Mouse (Mus musculus) liver, postnatal 0 days (tissue): ENCODE measurements around the gene Fkbp11. TPM values are rescaled to one million over a fixed set of nuclear protein-coding genes. Genes with fewer than 3 reads are reported as not detected.
A peak's percentile ranks its signal among the peaks of the same experiment; 100 is the strongest.

Experiments
- ATAC-seq: fragments of 200-750 bp; cut with Nextera tagmentation; 2 replicates; pipeline ENCODE4 v1.8.0; 2017; ENCODE audit warnings: mild to moderate bottlenecking, moderate library complexity
- DNase-seq: peaks from one replicate; pipeline ENCODE4 v3.0.0-alpha.2; 2016
- H3K27ac ChIP-seq: fragments of 300-500 bp; sonication (generic); 2 replicates; pipeline ENCODE4 v1.5.1; 2014; ENCODE audit warnings: antibody characterized with exemption, moderate library complexity, mild to moderate bottlenecking, low read depth
- H3K27me3 ChIP-seq: fragments of 300-500 bp; sonication (generic); 2 replicates; pipeline ENCODE4 v1.6.1; 2014; ENCODE audit warnings: low read length, control low read depth, mixed read lengths; ENCODE audit not compliant: insufficient read depth
- H3K36me3 ChIP-seq: fragments of 300-500 bp; sonication (generic); replicated peaks from 2 replicates; pipeline ENCODE4 v1.6.1; 2014; ENCODE audit warnings: mild to moderate bottlenecking, control low read depth, low read length, moderate library complexity, mixed read lengths; ENCODE audit not compliant: insufficient read depth
- H3K4me1 ChIP-seq: fragments of 300-500 bp; sonication (generic); 2 replicates; pipeline ENCODE4 v1.6.1; 2014; ENCODE audit warnings: antibody characterized with exemption, mild to moderate bottlenecking, control low read depth; ENCODE audit not compliant: insufficient read depth
- H3K4me2 ChIP-seq: fragments of 300-500 bp; sonication (generic); 2 replicates; pipeline ENCODE4 v1.6.1; 2014; ENCODE audit warnings: low read depth, mild to moderate bottlenecking, low read length, moderate library complexity, mixed read lengths
- H3K4me3 ChIP-seq: fragments of 300-500 bp; sonication (generic); 2 replicates; pipeline ENCODE4 v1.5.1; 2014; ENCODE audit warnings: low read depth, low read length
- H3K9ac ChIP-seq: fragments of 300-500 bp; sonication (generic); replicated peaks from 2 replicates; pipeline ENCODE4 v1.6.1; 2014; ENCODE audit warnings: mild to moderate bottlenecking, moderate library complexity
- H3K9me3 ChIP-seq: fragments of 300-500 bp; sonication (generic); 2 replicates; pipeline ENCODE4 v1.6.1; 2016; ENCODE audit warnings: mild to moderate bottlenecking, control low read depth, low read length, mixed read lengths
- CTCF ChIP-seq: sonication (generic); IDR thresholded peaks from 2 replicates; pipeline ENCODE4 v1.5.1; 2016; ENCODE audit warnings: antibody characterized with exemption, low read depth
- EP300 ChIP-seq: IDR thresholded peaks from 2 replicates; pipeline ENCODE4 v1.6.1; 2016; ENCODE audit warnings: antibody characterized with exemption, low read depth, mild to moderate bottlenecking
- WGBS: fragments of 180-500 bp; shearing (Covaris S2); extraction: QIAGEN DNeasy Blood & Tissue Kit; methylation state at CpG from one replicate; pipeline ENCODE4 v1.1.7; 2014; ENCODE audit not compliant: insufficient replicate concordance; 5-methylcytosine and 5-hydroxymethylcytosine counted together
- polyA plus RNA-seq: library from polyadenylated mRNA; unstranded; fragments of >200 nt; fragmentation: Nextera tagmentation; extraction: Ambion mirVana; gene quantifications from 2 replicates; pipeline ENCODE4 v1.2.1, GENCODE M21; 2015

The Fkbp11 gene
- polyA plus RNA-seq, 1 experiment from 2014 or later, result 58.5 TPM

- DNase-seq, result no peak
- no peaks in the 10 kb centered on the region for H3K27me3 ChIP-seq
- no peaks in the 10 kb centered on the region for H3K9me3 ChIP-seq
- WGBS, result 79% methylated on average over 8 of the region's 8 CpGs
- H3K4me1 ChIP-seq, result peaks cover 7% of the 10 kb centered on the region; the same call in 1 of the 2 replicates
- no peak overlapping the region for H3K27ac ChIP-seq
- no peak for TF ChIP-seq CTCF
- TF ChIP-seq EP300, result no peak
- ATAC-seq, result no peak
- H3K4me3 ChIP-seq, result no peak overlapping the region
- H3K9ac ChIP-seq, result no peak overlapping the region
- peaks cover 27% of the 10 kb centered on the region for H3K36me3 ChIP-seq
- no peak overlapping the region for H3K4me2 ChIP-seq
Observed at GRCm38 (mm10) chr15:98742766-98743428, 14.9 kb upstream of the Fkbp11 start.

- H3K9ac ChIP-seq, result no peak overlapping the region
- DNase-seq (no peak), ATAC-seq (no peak)
- H3K36me3 ChIP-seq, result peaks cover 27% of the 10 kb centered on the region
- H3K9me3 ChIP-seq, result no peaks in the 10 kb centered on the region
- H3K4me1 ChIP-seq, result no peaks in the 10 kb centered on the region
- no peak overlapping the region for H3K4me2 ChIP-seq
- no peak overlapping the region for H3K27ac ChIP-seq
- WGBS, result 78% methylated on average over 8 of the region's 8 CpGs
- TF ChIP-seq EP300, result no peak
- no peak for TF ChIP-seq CTCF
- H3K27me3 ChIP-seq, result no peaks in the 10 kb centered on the region
- no peak overlapping the region for H3K4me3 ChIP-seq
Observed at GRCm38 (mm10) chr15:98740219-98740618, 12.2 kb upstream of the Fkbp11 start.

- no peaks in the 10 kb centered on the region for H3K9me3 ChIP-seq
- no peak for TF ChIP-seq EP300
- TF ChIP-seq CTCF, result peak; percentile 52
- peaks cover 27% of the 10 kb centered on the region for H3K36me3 ChIP-seq
- no peak overlapping the region for H3K9ac ChIP-seq
- no peak overlapping the region for H3K4me3 ChIP-seq
- 46% methylated on average over 4 of the region's 4 CpGs for WGBS
- no peaks in the 10 kb centered on the region for H3K27me3 ChIP-seq
- H3K27ac ChIP-seq, result no peak overlapping the region
- H3K4me1 ChIP-seq, result 0 out of 2 replicates have a peak, but pooled peaks cover 2% of the 10 kb centered on the region
- DNase-seq, result no peak
- no peak overlapping the region for H3K4me2 ChIP-seq
- ATAC-seq, result no peak
Observed at GRCm38 (mm10) chr15:98738796-98739195, 10.8 kb upstream of the Fkbp11 start.

- ATAC-seq (peak; percentile 67), DNase-seq (peak; percentile 38)
- Histone ChIP-seq H3K4me1 (peaks cover 7% of the 10 kb centered on the region; the same call in 1 of the 2 replicates), H3K27me3 (no peaks in the 10 kb centered on the region), H3K9ac (no peak overlapping the region), H3K9me3 (no peaks in the 10 kb centered on the region), H3K4me2 (no peak overlapping the region), H3K4me3 (no peak overlapping the region), H3K36me3 (peaks cover 27% of the 10 kb centered on the region), H3K27ac (no peak overlapping the region)
- peak; percentile 67 for TF ChIP-seq CTCF
- TF ChIP-seq EP300, result no peak
Observed at GRCm38 (mm10) chr15:98737881-98738280, 9.9 kb upstream of the Fkbp11 start.

- no peak overlapping the region for H3K4me2 ChIP-seq
- no peaks in the 10 kb centered on the region for H3K27me3 ChIP-seq
- no peak for DNase-seq
- TF ChIP-seq CTCF (no peak), EP300 (no peak)
- H3K9me3 ChIP-seq, result no peaks in the 10 kb centered on the region
- 83% methylated on average over 10 of the region's 10 CpGs for WGBS
- H3K27ac ChIP-seq, result no peak overlapping the region
- peaks cover 12% of the 10 kb centered on the region for H3K4me1 ChIP-seq
- no peak overlapping the region for H3K4me3 ChIP-seq
- peaks cover 24% of the 10 kb centered on the region for H3K36me3 ChIP-seq
- H3K9ac ChIP-seq, result no peak overlapping the region
- no peak for ATAC-seq
Observed at GRCm38 (mm10) chr15:98736521-98736920, 8.5 kb upstream of the Fkbp11 start.

- no peak overlapping the region for H3K9ac ChIP-seq
- H3K36me3 ChIP-seq, result 0 out of 2 replicates have a peak, but pooled peaks cover 1% of the 10 kb centered on the region
- H3K4me2 ChIP-seq, result no peak overlapping the region
- TF ChIP-seq CTCF (no peak), EP300 (no peak)
- 0 out of 2 replicates have a peak overlapping the region, but pooled peaks have one; percentile 19 for H3K27ac ChIP-seq
- DNase-seq, result no peak
- peaks cover 12% of the 10 kb centered on the region for H3K4me1 ChIP-seq
- H3K4me3 ChIP-seq, result no peak overlapping the region
- no peaks in the 10 kb centered on the region for H3K27me3 ChIP-seq
- H3K9me3 ChIP-seq, result no peaks in the 10 kb centered on the region
- WGBS, result 57% methylated on average over 5 of the region's 5 CpGs
- ATAC-seq, result no peak
Observed at GRCm38 (mm10) chr15:98733976-98734566, 6.1 kb upstream of the Fkbp11 start.
